Mouse (Mus musculus) cerebellum, adult 8-10 months (tissue): ENCODE data around the gene Kdm5a.

Source experiments
- DNase-seq: peaks from one replicate; pipeline ENCODE4 v3.0.0; 2022

Gene Kdm5a

DNA sequence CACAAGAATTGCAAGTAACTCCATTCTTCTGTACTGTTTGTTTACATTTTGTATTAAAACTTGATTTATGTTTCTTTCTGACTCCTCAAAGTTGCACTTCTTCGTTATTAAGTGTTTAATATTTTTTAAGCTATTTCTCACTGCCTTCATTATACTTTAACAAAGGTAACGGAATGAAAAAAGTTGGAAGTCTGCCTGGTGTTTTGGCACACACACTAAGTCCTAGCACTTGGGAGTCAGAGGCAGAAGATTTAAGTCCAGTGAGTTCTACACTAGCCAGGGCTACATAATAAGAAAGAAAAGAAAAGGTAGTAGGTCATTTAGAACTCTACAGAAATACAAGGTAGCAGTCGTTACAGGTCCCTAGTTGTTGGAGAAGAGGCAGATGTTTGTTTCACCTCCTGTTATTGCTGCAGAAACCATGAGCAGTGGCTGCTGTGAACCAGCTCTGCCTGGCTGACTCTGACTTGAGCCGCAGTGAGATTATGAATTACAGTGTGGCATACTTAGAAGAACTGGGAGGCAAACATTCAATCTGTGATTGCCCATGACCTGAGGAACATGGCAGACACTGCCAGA, 78.3 kb downstream of the Kdm5a start:
- no peak for DNase-seq

DNA sequence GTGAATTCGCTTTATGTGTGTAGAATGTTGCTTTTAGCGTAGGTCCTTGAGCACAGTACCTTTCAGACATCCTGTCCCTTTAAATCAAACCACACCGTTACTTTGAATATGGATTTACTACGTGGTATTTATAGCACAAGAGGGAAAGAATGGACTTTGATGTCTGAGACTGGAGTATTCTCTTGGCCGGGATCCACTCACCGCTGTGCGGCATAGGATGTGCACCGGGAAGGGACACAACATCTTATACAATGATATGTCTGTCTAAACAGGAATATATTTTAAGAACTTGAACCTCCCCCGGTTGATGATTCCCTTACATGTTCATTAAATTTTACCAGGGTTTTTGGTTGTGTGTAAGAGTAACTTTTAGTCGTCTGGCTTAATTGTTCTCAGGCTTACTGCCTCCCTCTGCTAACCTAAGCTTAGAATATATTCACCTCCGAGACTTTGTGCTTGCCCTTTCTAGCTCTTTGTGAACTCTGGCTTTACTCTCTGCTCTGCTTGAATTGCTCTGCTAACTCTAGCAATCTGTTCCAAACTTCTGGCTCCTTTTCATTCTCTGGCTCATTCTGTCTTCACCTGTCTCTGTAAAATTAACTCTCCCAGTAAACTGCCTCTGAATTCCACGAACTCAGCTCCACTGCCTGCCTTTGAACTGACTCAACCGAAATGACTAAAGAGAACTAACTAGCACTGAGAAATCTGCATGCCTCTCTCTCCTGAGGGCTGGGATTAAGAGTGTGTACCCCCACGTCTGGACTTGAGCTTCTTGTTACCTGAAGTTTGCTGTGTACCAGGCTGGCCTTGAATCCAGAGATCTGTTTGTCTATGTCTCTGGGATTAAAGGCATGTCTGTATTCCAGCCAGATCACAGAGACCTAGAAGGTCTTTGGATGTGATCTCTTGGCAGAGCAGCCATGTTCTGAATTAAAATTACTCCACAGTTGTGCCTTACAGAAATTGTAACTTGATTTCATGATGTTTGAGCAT, 79.7 kb downstream of the Kdm5a start:
- no peak for DNase-seq

DNA sequence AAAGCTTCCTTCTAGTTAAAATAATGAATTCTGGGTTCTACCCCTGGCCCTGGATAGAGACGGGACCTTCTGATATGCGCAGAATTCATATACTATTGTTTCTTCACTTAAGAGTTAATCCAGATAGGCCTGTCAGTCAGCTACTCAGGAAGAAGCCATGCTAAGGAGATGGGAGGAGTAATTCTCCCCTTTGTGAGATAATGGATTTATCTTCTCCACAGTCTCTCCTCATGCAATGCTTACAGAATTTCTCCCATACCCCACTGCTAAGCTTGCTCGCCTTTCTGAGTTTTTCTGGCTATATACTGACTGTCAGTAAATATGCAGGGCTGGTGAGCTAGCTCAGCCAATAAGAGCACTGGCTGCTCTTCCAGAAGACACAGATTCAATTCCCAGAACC, 86.3 kb downstream of the Kdm5a start:
- no peak for DNase-seq

DNA sequence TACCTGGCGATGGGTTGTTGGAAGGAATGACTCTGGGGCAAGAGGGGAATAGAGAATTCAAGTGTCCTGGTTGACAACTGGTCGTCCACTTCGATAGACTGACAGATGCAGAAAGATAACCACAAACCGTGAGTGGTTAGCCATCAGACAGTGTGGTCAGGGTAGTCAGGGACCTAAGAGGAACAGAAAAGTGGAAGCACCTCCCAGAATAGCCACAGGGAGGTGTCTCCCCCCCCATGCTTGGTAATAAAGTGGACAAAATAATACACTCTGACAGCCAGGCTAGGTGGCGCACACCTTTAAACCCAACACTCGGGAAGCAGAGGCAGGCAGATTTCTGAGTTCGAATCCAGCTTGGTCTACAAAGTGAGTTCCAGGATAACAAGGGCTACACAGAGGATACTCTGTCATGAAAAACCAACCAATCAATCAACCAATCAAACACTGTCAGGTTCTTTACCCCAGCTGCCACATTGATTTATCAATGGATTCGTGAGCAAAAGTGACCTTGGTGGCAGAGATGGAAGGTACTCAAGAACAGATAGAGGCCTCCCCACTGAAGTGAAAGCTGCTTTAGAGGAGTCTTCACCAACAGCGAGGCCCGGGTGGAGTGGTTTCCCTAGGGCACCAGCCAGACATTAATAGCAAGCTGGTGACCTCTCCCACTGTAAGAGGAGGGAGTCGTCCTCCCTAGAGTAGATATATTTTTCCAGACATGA, 88.6 kb downstream of the Kdm5a start:
- DNase-seq: no peak

DNA sequence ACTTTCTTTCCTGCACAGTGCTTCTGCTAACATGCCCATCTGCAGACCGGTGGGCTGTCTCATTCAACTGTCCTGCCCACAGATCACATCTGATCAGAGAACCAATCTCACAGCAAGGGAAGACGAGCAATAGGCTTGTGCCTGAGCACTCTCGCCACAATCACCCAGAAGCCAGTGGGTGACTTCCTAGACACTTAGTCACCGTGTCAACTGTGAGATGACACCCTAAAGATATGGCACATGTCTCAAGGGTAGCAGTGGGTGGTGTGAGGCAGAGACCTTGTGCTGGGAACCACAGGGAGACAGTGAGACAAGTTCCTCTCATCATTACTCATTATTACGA, 89.2 kb downstream of the Kdm5a start:
- DNase-seq: no peak

DNA sequence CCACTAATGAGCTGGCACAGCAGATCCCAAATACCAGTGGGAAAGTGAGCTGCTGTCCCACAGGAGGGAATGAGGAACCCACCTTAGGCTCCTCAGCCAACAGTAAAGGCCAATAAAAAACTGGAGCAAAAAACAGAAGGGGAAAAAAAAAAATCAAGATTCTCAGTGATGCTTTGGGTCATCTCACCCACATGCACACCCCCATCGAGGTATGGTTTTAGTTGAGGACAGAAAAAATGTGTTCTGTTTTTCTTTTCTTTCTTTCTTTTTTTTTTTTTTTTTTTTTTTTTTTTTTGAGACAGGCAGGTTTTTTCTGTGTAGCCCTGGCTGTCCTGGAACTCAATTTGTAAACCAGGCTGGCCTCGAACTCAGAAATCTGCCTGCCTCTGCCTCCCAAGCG, 89.6 kb downstream of the Kdm5a start:
- no peak for DNase-seq

DNA sequence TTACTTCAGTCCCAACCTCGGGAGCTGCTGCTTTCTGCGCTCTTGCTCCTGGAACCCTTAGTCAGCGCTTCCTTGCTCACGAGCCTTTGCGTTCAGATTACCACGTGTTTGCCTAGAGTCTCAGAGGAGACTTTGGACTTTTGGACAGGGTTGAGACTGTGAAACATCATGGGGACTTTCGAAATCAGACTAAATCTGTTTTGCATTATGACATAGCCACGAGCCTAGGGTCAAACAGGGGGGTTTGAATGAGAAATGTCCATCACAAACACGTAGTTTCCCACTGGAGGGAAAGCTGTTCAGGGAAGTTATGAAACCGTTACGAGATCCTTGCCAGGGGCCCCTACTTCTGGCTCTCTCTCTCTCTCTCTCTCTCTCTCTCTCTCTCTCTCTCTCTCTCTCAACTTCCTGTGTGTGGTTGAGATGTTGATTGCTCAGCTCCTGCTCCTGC, 90.7 kb downstream of the Kdm5a start:
- DNase-seq: no peak

DNA sequence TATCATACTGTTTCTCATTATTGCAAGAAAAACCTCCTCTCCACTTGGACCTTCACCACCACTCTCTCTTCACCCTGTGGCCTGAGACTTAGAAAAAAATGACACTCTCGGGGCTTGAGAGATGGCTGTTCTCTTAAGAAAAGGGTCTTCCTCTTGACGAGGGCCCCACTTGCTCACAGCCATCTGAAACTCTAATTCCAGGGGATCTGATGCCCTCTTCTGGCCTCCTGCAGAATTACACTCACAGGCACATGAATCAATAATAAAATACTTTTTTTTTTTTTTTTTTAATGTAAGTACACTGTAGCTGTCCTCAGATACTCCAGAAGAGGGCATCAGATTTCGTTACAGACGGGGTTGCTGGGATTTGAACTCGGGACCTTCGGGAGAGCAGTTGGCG, 93.2 kb downstream of the Kdm5a start:
- DNase-seq: no peak

DNA sequence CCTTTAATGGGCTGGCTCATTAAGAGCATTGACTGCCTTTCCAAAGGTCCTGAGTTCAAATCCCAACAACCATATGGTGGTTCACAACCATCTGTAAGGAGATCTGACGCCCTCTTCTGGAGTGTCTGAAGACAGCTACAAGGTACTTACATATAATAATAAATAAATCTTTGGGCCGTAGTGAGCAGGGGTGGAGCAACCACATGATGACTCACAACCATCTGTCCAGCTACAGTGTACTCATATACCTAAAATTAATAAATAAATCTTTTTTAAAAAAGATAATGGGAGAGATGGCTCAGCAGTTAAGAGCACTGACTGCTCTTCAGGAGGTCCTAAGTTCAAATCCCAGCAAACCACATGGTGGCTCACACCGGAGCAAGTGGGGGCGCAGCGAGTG, 93.8 kb downstream of the Kdm5a start:
- DNase-seq: no peak

DNA sequence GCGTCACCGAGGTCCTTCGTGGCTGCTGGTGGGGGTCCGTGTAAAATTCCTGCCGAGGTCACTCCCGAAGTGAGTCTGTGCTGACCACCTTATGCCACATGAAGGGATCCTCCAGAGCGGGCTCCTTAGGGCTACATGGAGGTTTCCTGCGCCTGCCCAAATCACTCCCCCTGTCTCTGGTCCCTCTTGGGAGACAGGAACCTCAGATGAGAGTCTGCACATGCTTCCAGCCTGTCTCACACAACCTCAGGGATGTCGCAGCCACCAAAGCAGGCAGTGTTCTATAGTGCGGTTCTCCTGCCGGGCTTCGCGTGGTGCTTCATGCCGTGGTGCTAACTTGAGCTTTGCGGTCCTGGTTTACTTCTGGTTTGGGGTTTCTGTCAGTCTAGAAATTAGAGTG, 97.3 kb downstream of the Kdm5a start:
- DNase-seq: no peak

DNA sequence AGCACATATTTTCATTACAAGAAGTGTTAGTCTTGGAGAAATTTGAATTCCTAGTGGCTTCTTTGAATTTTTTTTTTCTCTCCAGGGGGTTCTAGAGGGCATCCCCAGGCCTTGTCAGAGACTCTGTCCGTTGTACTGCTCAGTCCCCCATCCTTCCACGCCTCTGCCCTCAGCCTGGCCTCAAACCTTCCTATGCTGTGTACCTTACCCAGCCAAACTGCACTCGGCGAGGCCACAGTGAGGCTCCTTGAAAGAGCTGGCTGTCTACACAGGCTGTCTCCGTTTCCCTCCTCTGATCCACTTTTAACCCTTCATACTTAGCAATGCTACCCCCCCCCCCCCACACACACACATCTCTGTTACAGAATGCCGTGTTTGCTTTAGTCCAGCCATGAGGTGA, 98.3 kb downstream of the Kdm5a start:
- DNase-seq: no peak

DNA sequence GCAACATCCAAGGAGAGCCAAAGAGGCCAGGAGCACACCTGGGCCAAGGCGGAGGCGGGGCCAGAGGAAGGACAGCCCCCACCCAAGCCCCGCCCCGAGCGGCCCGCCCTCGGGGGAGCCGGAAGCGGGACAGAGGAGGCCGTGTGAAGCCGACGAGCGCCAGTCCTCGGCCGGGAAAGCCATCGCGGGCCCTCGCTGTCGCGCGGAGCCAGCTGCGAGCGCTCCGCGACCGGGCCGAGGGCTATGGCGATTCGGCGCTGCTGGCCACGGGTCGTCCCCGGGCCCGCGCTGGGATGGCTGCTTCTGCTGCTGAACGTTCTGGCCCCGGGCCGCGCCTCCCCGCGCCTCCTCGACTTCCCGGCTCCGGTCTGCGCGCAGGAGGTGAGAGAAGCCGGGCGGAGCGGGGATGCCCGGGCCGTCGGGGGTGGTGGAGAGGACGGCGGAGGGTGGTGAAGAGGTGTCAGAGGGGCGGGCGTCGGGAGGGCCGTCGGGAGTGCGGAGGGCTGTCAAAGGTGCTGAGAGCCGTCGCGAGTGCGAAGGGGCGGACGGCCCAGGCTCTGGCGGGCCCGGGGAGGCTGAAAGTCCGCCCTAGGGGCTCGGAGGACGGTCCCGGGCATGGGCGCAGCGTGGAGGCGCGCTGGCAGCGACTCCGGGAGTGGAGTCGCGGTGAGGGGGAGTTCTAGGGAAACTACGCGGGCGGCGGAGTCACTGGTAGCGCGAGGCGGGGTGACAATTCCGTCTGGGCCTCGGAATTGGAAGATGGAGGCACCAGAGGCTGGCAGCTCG, 99.4 kb downstream of the Kdm5a start, which contains the start of gene Il17ra:
Il17ra (plus strand) TSS at position 162 of the 786 bp plus-strand sequence.
- peak; percentile 20 for DNase-seq

DNA sequence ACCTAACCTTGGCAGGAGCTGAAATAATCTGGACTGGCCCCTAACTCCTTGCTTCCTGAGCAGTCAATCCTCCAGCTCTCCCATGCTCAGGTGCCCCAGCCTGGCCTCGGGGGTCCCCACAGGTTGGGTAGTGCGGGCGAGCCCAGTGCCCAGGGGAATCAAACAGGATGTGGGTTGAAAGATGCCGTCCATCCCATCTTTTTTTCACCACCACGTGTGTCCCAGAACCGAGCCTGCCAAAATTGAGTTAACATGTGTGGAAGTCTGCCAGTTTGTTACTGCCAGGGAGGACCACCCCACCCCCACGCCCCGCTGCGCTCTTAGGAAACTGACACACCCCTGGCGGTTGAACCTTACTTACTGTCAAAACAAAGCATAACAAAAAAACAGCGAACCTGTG, 100.0 kb downstream of the Kdm5a start:
- no peak for DNase-seq

DNA sequence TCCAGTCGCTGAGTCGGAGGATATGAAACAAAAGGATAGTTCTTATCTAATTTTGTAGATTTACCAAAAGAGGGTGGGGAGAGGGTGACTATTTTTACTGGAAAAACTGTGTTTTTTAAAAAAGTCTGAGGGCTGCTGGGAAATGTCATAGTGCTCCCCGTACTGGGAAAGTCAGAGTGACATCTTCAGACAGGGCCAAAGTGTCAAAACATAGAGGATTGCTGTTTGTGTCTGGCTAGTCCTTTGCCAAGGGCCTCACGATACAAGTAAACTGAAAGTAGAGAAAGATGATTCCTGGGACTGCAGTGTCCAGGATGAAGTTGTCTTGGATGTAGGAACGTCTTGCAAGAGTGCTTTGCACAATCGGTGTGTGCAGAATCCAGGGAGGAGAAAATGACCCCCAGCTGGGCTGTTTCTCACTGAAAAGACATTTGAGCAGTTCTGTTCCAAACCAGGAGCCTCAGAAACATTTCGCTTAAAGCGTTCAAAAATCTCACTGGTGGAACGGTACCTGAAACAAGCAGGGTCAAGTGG, 100.5 kb downstream of the Kdm5a start:
- no peak for DNase-seq

DNA sequence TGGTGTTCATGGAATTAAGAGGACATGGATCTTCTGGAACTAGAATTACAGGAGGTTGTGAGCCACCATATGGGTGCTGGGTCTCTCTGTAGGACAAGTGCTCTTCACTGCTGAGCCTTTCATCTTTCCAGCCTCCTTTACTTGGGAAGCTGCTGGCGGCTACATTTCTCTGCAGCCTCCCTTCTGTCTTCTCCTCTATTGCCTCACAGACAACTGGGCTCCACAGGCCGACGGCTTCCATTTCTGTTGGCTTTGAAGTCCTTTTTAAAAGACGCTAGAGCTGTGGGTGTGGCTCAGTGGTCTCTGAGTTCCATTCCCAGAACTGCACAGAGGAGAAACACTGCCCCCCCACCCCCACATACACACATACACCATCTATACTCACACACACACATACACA, 101.5 kb downstream of the Kdm5a start:
- no peak for DNase-seq

DNA sequence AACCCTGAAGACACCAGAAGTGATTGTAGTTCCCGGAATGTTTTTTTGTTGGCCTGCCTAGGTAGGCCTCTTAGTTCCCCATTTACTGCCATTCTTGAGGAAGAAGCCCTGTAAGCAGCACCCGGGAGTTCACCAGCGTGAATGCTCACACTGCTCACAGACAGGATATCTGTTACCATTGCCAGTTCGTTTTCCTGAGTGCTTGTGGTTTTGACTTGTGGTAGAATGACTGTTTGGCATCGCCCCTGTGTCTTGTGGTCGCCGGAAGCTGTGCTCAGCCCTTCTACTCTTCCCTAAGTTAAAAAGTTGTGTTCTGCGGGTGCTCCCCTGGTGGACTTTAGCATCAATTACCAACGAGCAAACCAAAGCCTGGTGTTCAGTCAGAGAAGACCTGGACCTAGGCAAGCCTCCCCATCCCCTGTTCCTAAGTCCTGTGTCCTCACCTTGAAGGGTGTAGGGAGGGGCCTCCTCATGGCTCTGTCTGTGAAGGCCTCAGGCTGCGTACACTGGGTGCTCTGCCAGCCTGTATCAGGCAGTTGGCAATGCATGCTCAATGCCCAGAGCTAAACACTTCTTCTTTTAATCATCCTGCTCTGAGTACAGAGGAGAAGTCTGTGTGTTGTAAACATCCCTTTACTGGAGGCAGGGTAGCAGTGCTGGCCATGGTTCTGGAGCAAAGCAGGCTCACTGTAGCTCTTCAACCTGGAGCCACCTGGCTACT, 102.8 kb downstream of the Kdm5a start:
- DNase-seq: no peak

DNA sequence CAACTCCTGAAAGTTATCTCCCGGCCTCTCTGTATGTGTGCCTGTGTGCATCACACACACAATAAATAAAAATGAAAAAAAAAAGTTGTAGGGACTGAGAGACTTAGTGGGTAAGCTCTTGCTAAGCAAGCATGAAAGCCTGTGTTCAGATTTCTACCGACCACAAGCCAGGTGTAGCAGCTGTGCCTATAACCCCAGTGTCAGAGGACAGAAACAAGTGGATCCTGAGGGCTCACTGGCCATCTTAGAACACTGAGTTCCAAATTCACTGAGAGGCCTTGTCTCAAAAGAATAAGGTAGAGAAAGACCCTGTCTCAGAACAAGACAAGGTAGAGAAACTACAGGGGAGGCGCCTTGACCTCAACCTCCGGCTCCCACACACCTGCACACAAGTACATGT, 104.3 kb downstream of the Kdm5a start:
- DNase-seq: no peak

DNA sequence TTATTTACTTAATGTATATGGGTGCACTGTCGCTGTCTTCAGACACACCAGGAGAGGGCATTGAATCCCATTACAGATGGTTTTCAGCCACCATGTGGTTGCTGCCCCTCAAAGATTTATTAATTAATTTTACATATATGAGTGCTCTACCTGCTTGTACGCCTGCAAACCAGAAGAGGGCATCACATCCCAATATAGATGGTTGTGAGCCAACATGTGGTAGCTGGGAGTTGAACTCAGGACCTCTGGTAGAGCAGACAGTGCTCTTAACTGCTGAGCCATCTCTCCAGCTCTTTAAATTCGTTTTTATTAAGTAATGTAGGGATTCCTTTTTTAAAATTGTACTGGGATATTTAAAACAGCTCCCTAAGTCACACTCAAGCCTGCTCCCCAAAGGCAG, 105.3 kb downstream of the Kdm5a start:
- DNase-seq: no peak

DNA sequence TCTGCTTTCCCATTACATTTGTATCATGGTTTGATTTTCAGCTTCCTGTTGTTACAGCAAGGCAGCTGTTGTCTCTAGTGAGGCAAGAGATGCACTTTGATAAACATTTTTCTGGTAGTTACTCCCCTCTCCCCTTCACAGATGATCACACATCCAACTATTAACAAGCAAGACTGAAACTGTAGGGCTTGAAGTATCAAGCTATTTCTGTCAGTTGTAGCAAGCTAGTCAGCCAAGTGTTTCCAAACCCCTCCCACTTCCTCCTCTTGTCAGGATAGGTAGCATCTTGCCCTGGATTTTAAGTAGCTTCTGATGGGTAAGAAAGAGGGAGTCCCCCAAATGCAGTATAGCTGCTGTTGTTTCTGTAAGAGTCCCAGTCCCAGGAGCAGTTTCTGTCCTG, 105.8 kb downstream of the Kdm5a start:
- DNase-seq: no peak

DNA sequence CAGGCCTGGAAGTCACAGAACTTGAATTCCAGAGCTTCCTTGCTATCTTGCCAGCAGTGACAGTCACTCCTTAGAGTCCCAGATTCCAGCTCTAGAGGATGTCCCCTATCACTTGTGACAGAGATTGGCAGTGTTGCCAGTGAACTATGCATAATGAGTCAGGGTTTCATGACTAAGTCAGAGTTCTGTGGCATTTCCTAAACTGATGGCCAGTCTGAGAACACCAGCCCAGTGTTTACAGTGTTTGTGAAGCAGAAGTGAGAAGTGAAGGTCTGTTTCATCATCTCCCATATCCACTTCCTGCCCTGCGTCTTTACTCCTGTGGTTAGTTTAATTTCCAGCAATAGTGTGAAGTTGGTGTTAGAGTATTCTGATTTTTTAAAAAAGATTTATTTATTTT, 106.7 kb downstream of the Kdm5a start:
- DNase-seq: no peak

DNA sequence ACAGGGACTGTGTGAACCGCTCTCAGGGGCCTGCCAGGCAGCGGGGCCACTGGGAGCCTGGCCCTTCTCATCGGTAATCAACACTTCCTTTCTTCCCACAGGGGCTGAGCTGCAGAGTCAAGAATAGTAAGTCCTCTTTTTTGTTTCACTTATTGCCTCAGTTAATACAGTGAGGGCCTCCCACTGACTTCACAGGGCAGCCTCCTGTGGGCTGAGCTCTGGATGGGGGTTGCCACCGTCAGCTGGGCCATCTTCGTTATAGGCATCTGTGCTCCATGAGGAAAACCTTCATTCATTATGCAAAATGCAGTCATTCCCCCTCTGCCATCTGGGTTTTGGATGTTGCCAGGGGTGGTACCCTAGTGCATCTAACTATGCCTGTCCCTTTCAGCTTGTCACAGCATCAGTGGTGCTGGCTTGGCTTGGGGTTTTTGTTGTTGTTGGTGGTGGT, 108.1 kb downstream of the Kdm5a start:
- no peak for DNase-seq
